Mouse (Mus musculus): ENCODE data around the gene Gm11096.

Gene Gm11096

DNA sequence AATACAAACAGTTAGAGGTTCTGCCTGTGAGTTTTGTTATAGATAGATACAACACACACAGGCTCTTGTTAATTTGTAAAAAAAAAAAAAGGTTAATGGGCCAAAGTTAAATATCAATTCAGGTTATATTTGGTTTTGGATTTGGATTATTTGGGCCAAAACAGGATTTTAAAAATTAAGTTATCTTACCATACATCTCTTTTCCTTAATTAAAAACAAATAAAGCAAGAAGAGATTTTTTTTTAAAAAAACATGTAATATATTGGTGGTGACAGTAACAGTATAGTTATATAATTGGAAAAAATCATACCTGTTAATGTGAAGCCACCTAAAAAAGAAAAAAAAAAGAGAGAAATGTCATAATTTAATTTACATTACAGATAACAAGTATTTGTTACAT is at the start of gene Gm11096:
Gm11096 (plus strand) TSS at position 301 of the 400 bp plus-strand sequence.
- no peak for ATAC-seq (ENCODE audit: insufficient number of reproducible peaks, low FRiP score, low TSS enrichment)

DNA sequence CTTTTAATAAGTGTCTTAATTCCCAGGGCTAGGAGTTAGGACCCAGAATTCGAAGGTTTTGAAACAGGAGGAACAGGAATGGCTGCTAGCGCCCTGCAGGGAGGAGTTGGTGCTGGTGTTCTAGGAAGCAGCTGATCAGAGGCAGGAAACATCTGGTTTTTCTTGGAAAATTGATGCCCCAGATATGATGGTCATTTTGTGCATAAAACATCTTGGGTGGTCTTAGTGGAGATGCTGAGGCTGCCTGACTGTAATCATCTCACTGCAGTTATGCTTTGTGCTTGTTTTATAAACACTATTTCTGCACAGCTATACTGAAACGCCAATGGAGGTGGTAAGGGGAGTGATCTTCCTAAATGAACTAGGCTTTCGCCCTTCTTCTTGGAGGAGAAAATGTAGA is 48.5 kb upstream of the Gm11096 start:
- no peak for ATAC-seq (ENCODE audit: insufficient number of reproducible peaks, low FRiP score, low TSS enrichment)

DNA sequence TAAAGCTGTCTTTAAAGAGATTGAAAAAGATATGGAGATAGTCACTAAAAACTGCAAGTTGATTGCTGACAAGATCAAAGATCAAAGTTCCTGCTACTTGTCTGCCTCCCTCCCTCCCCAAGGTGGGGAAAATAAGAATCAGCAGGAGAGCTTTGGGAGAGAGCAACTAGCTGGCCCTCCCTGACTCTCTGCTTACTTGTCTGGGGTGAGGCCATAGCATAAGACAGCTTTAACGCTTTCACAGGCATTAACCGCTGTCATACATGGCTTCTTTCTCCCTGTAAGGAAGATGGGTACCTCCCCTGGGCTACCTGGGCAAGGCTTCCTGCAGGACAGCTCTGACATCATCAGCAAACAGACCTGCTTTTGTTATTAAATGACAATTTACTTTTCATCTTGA is 47.4 kb upstream of the Gm11096 start:
- ATAC-seq (ENCODE audit: insufficient number of reproducible peaks, low FRiP score, low TSS enrichment): no peak

DNA sequence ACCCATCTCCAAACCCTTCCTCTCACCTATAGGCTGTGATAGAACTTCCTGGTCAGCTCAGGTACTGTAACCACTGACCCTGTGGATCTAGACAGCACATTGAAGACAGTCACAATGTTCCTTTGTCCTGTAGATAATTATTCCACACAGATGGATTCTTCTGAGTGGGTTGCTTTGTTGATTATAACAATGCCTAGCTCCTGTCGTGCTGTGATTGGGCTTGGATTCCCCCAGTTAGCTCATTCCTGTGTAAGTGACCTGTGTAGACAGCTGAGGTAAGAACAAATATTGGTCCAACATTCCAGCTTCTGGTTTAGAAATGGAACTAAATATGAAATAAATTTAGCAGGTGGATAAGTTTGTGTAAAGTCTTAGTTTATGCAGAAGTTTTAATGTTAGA is 44.1 kb upstream of the Gm11096 start:
- no peak for ATAC-seq (ENCODE audit: insufficient number of reproducible peaks, low FRiP score, low TSS enrichment)

DNA sequence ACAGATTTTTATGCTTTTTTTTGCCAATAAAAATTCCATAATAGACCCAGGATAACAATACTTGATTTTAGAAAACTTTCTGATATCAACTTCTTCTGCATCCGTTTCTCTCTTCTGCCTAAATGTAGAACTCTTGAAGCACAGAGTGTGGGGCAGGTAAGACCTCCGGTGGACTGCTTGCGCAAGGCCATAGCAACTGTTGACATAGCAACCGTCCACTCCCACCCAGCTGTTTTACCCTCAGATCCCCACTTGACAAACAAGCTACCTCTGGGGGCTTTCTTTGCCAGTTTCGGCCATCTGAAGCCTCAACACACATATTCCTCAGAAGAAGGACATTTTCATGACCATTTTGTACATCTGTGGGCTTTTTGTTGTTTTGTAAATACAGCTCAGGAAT is 41.2 kb upstream of the Gm11096 start:
- no peak for ATAC-seq (ENCODE audit: insufficient number of reproducible peaks, low FRiP score, low TSS enrichment)

DNA sequence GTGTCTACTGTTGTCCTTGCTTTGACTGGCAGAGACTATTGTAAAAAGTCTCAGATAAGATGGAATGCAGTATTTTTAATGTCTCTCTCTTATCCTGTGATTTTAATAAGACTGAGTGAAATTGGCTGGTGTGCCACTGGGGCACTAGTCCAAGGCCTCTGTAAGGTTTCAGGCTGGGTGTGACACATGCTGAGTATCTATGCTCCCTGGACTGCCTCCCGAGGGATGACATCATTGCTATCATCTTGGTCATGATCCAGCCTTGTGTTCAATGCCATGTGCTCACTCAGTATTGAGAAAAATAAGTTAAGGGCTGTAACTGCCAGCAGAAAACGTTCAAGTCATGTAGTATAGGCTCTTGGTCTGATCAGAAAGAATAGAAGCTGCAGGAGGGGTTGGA is 38.9 kb upstream of the Gm11096 start:
- ATAC-seq (ENCODE audit: insufficient number of reproducible peaks, low FRiP score, low TSS enrichment): peak; percentile 40

DNA sequence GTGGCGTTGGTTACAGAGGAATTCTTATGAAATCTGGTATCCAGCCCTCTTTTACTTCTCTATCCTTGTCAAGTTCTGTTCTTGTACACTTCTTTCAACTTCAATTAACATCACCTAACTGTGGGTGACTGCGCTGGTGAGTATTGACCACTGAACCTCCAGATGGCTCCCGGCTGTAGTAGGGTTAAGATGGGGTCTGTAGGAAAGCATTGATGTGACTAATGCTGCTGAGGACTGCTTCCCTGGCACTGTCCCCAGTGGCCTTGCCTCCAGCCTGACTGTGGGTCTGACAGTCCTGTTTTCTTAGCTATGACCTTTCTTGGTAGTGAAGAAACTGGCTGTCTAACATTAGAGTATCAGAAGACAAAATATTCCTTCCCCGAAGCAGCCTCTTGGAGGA is 38.4 kb upstream of the Gm11096 start:
- ATAC-seq (ENCODE audit: insufficient number of reproducible peaks, low FRiP score, low TSS enrichment): peak; percentile 36; the same call in 1 of the 2 replicates

DNA sequence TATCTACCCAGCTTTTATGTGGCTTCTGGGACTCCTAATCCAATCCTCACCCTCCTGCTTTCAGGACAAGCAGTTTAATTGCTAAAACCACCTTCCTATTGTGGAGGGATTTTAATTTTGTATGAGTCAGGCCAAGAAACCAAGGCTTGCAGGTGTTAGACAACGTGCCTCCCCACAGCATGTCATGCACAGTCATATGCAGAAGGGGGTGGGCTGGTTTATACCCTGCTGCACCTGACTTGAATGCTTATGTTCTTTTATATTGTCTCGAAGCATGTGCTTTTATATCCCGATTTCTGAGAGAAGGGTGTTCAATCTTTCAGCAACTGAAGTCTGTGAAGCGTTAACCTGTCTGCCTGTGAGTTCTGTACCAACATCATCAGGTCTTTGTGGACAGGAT is 37.3 kb upstream of the Gm11096 start:
- no peak for ATAC-seq (ENCODE audit: insufficient number of reproducible peaks, low FRiP score, low TSS enrichment)

DNA sequence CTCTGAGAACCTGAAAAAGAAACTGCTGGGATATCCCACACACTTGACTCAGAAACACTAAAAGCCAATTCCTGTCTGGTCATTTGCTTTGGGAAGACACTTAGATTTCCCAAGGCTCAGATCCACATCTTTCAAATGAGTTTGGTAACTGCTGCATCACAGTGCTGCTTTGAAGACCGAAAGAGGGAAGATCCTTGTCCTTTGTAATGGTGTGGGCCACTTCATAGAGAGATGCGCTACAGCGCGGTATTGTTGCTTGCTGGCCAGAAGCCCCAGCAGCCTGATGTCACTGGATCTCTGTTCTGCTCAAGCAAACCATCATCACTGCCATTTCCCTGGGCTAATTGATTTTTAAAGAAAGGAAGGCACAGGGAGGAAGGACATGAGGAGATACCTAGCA is 28.8 kb upstream of the Gm11096 start:
- ATAC-seq (ENCODE audit: insufficient number of reproducible peaks, low FRiP score, low TSS enrichment): no peak

DNA sequence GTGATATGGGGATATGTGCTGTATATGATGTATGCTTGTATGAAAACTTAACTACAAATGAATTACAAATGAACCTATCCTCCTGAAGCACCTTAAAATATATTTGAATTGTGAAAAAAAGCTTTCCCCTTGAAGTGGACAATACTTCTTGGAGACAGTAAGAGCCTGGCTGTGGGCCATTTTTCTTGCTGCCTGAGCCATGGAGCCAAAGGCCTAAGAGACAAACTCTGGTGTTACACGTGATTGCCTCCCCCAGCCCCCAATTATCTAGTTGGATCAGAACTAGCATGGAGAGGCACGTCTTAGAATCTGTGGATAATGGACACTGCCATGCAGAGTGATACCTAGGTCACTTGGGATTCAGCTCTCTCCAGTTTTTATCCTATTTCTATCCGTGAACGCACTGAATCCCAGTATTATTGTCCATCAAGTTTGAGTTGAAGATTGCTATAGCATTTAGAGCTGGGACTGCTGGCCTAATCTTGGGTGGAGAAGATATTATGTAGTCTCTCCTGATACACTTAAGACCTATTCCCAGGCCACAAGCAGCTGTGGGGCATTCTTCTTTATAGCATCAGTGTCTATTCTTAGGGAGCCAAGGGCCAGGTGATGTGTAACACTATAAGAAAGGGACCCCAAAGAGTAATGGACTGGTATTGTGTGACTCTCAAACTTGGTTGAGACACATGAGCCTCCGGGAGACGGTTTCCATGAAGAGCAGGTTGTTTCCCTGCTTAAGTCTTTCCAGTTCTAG is 25.0 kb upstream of the Gm11096 start:
- no peak for ATAC-seq (ENCODE audit: insufficient number of reproducible peaks, low FRiP score, low TSS enrichment)

DNA sequence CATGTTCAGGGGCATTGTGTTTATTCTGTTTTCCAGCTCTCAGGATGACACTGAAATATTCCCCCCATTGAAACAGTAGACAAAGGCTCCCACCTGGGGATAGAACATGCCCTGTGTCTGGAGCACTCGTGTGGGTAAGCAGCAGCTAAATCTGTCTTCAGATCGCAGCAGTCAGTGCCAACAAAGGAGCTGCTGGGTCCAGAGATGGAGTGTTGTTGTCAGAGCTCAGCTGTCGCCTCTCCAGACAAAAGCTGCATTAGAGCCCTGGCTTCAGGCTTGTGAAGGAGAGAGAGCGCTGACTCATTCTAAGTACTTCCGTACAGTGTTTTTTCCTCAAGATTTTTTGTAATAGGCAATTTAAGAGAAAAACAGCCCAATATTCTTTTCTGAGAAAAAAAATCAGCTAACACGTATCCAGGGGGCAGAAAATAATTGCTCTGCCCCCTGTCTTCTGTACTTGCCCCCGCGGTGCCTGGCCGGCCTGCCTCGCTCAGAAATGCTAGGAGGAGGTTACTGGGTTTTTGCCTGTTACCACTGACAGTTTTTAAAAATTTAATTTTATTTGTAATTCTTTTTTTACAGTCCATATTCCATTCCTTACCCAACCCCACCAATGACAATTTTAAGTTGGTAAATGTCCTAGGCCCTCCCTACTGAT is 21.6 kb upstream of the Gm11096 start:
- ATAC-seq (ENCODE audit: insufficient number of reproducible peaks, low FRiP score, low TSS enrichment): peak; percentile 54; the same call in 1 of the 2 replicates

DNA sequence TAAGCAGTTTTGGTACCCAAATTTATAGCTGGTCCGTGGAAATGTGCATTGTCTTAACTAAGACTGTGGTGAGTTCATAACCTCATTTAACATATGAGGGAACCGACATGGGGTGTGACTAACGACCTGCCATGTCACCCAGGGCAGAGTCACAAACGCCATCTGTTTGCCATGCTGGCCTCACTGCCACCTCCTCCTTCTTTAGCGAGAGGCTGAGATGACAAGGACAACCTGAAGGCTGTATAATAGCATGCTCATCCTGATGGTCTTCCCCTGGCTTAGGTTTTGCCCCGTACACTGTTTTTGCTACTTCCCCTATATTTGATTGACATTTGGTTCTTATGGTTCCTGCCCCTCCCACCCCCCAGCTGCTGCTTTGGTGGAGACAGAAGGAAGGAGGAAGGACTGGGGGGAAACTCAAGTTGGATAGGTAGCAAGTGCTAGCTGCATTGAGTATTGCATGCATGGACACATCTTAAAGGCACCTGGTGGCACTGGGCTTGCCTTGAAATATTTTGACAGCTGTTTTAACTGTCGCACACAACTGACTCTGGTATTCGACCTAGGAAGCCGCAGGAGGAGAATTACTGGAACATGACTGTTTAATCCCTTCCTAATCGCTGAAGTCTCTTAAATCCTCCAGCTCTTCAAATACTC is 17.2 kb upstream of the Gm11096 start:
- peak; percentile 62; the same call in 1 of the 2 replicates for ATAC-seq (ENCODE audit: insufficient number of reproducible peaks, low FRiP score, low TSS enrichment)

DNA sequence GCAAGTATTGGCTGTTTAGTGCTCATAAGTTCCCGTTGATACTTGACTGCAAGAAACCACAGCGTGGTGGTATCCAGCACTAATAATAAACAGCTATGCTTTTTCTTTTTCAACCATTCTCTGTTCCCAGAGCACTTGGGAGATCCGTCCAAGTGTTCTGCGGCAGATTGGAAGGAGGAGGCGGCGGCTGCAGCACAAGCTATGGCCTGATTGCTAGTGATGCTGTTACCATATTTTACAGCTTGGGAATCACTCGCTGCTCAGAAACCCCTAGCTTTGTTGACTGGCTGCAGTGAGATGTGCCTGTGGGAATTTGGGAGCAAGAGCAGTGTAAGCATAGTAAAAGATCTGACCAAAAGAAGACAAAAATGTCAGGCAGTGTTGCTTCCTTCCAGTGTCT is 14.3 kb upstream of the Gm11096 start:
- no peak for ATAC-seq (ENCODE audit: insufficient number of reproducible peaks, low FRiP score, low TSS enrichment)

DNA sequence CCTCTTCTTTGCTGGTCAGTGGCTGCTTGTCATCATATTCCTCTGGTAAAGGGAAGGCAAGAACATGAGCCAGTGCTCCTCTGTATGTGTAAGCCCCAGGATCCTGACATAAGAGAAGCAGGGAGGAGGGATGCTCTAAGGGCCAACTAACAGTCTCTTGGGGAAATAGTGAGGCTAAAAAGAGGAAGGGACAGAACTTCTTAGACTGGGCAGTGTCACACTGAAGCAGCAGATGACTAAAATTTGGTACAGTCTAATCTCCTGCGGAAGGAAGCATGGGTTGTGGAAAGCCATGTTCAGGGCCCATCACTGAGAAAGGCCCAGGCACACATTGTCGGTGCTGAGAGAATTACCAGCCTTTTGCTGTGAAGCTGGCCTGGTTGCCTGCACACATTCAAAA is 8.8 kb upstream of the Gm11096 start:
- no peak for ATAC-seq (ENCODE audit: insufficient number of reproducible peaks, low FRiP score, low TSS enrichment)

DNA sequence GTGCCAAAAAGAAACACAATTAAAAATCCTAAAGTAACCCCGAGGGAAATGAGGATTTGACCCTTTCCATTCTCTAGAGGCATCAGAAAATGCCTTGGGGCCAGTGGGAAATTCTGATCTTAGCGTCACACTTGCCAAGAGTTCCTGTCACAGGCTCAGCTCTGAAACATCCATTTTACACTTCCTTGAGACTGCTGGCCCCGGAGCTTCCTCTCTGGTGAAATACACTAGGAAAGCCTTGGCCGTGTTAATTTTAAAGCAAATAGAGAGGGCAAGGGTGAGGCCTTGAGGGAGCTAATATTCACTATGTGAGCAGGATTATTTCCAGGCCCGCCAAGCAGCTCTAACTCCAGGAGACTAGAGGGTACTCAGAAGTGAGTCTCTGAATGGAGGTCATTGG is 8.4 kb upstream of the Gm11096 start:
- no peak for ATAC-seq (ENCODE audit: insufficient number of reproducible peaks, low FRiP score, low TSS enrichment)

DNA sequence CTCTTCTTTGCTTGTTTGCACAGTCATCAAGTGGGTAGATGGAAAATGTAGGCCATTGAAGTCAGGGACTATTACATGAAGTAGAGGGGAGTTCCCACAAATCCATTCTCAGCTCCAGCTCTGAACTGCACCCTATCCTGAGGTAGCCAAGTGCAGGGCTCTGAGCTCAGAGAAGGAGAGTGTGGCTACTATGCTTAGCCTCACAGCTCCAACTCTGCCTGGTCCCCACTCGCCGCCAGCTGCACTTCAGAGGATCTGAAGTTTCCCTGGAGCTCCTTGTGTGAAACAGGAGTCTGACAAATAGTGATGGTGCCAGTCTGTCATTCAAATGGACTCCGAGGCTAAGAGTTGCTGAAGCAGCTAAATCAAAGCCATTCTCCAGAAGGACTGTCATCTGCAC is 13.7 kb downstream of the Gm11096 start:
- no peak for ATAC-seq (ENCODE audit: insufficient number of reproducible peaks, low FRiP score, low TSS enrichment)

DNA sequence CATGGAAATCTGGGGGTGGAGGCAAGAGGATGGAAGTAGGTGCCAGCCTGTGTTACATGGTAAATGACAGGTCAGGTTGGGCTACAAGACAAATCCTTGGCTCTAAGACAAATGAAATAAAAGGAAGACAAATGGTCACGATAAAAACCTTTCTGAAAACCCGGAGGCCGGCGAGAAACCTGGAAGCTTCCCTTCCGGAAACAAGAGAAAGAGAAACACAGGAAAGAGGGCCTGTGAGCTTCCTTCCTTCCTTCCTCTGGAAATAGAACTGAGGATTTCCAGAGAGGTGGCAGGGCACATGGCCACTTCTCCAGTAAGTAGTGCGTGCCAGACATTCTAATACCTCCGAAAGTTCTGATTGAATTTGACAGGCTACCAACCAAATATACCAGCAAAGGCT is 14.4 kb downstream of the Gm11096 start:
- no peak for ATAC-seq (ENCODE audit: insufficient number of reproducible peaks, low FRiP score, low TSS enrichment)

DNA sequence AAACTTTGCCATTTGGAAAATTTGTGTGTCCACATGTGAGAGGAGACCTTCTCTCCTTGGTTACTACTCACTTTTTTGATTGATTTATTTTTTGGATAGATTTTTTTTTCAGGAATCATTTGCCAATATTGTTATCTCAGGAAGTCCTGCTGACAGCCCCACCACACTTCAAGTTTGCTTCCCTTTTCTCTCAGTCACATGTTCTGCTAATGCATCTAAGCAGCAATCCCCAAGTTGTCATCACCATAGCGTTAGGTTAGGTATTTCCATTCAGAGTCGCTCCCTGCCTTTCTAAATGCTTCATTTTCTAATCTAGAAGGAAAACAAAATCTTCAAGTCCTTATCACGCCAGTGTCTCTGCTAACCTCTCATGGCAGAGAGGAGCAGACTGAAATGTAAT is 17.8 kb downstream of the Gm11096 start:
- ATAC-seq (ENCODE audit: insufficient number of reproducible peaks, low FRiP score, low TSS enrichment): no peak

DNA sequence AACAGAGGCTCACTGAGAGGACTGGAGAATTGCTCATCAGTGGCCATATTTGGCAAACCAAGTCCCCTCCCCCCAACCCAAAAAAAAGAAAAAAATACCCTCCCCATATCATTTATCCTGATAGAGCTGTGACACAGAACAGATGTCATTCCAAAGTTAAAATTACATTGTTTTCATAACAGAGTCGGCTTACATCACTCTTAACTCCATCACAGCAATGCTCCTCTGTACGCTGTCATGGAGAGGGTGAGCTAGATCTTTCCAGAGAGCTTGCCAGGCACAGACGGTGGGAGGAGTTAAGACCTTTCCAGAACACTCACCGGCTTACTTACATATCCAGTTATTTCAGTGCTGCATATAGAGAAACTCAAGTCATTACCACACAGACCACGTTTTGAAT is 27.4 kb downstream of the Gm11096 start:
- ATAC-seq (ENCODE audit: insufficient number of reproducible peaks, low FRiP score, low TSS enrichment): no peak

DNA sequence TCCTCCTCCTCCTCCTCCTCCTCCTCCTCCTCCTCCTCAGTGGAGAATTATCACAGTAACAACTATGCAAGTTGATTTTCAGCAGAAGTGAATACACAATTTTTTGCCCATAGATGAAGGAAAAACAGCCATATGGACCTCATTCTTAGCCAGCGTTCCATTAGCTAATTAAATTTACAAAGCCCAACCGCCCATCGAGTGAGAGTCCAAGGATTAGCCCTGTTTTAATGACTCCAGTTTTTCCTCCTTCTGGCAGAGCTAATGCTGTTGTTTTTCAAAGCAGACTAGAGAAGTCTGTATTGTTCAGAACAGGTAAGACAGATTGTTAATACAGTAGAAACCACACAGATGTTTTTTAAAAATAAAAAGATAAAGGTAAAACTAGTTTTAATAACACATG is 31.8 kb downstream of the Gm11096 start:
- ATAC-seq (ENCODE audit: insufficient number of reproducible peaks, low FRiP score, low TSS enrichment): no peak

DNA sequence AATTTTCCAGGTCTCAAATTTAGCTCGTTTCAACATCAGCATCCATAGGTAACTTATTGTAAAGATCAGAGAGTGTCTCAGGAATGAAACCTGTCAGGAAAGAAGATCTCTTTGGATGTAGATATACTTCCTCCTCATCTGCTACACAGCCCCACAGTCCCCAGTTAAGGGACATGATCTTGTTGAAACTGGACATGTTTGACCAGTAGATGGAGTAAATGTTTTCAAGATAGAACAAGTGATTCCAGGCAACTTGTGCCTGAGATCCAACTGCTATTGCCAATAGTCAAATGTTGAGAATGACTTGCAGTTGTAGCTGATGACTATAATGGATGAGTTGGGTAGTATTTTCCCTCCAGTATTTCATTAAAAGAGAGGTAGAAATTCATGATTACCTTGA is 35.9 kb downstream of the Gm11096 start:
- ATAC-seq (ENCODE audit: insufficient number of reproducible peaks, low FRiP score, low TSS enrichment): no peak

DNA sequence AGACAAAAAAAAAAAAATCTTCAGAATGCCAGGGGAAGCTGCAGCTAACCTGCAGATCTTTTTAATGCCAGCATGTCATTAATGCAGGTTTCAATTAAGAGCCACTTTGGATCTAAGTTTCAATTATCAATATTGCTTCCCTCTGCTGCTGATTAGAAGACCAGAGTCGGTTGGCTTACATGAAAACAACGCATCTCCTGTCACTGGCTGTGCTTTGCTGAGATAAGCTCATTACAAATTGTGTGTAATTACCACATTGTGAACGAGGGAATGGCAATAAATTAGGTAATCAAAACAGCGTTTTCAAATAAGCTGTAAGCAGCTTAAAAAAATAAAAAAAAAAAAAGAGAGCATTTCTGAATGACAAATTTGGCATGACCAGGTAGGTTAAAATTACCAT is 38.2 kb downstream of the Gm11096 start:
- no peak for ATAC-seq (ENCODE audit: insufficient number of reproducible peaks, low FRiP score, low TSS enrichment)
